In genomic region chr10:66739017-66739416, GRCm38 (mm10) we compare ENCODE assay signal across 19 mouse cellular contexts.
DNase-seq lines count a peak whose midpoint lies in the region; TF ChIP-seq lines count a peak whose summit lies in the region.
"Had no signal": no experiment of that assay in that cellular context is flagged by ENCODE, and none has a peak within 500 bp of the region (broad histone marks: within the 10 kb centered on the region; RNA-seq: fewer than 3 reads in every experiment).

No protein-coding gene starts in this region.

- DNase-seq in heart, adult 11 months, result peak; percentile 13
- DNase-seq in heart, postnatal 36 days, result no peak
- peak; percentile 10 for DNase-seq in brain, embryonic 14.5 days (ENCODE audit: low read depth)
- DNase-seq in cerebellum, adult 9-10 months, result peak; percentile 61
- DNase-seq in cerebellum, postnatal 36 days, result peak; percentile 48 to 50
- no peak for DNase-seq in embryo, embryonic 11 days
- DNase-seq in thymus, adult 18-20 months, result no peak
- DNase-seq: adrenal gland, postnatal 10 days; gastrocnemius, postnatal 10 days; heart, postnatal 4 days; kidney, adult 11 months; kidney, postnatal 14 days; liver; lung, embryonic 14.5 days; lung, postnatal 14 days; midbrain, embryonic 14.5 days; retina, postnatal 1 day; right cerebral cortex, postnatal 25 days; spleen, adult 18-20 months had no signal

- no peak for TF ChIP-seq POLR2A in brain, embryonic 14.5 days (IDR thresholded peaks at IDR 0.05; ENCODE audit: borderline replicate concordance, extremely low read depth, insufficient read depth, insufficient read length, poor library complexity, severe bottlenecking)

- intact Hi-C loops in heart, postnatal 36 days (cut with DNase I), result no loop called here

- no peak for TF ChIP-seq CTCF in brain, embryonic 14.5 days (IDR thresholded peaks at IDR 0.05; ENCODE audit: borderline replicate concordance, extremely low read depth, insufficient read depth, insufficient read length)

Comparison
In these comparisons a context has a peak if more than half of its experiments do, and no peak if none do; other contexts are left out.
1. DNase-seq: peak in heart, adult 11 months (single experiment), brain, embryonic 14.5 days (single experiment), cerebellum, adult 9-10 months (single experiment) and cerebellum, postnatal 36 days (2 of 2); none in heart, postnatal 36 days (0 of 2), embryo, embryonic 11 days (single experiment) and thymus, adult 18-20 months (0 of 2).